Mouse (Mus musculus): ENCODE results near the gene Calhm4.
"Not testable (repeated sequence)": the region's sequence is repeated elsewhere in the genome, so short reads cannot be mapped to it uniquely, and the experiment has no call there.

Gene Calhm4

GRCm38 (mm10) chr10:34044210-34044609 is at the start of gene Calhm4:
Gene Calhm4 (minus strand): TSS chr10:34044310.
- DNase-seq: no peak

- peak; percentile 75 for DNase-seq
Observed at GRCm38 (mm10) chr10:34091888-34092287, 47.8 kb upstream of the Calhm4 start.

GRCm38 (mm10) chr10:34090481-34090880 is 46.4 kb upstream of the Calhm4 start:
- DNase-seq: no peak

GRCm38 (mm10) chr10:34089517-34089916 is 45.4 kb upstream of the Calhm4 start:
- no peak for DNase-seq

GRCm38 (mm10) chr10:34088515-34088914 is 44.4 kb upstream of the Calhm4 start:
- DNase-seq: no peak

- no peak for DNase-seq
Observed at GRCm38 (mm10) chr10:34086514-34086913, 42.4 kb upstream of the Calhm4 start.

- no peak for DNase-seq
Observed at GRCm38 (mm10) chr10:34074522-34075200, 30.6 kb upstream of the Calhm4 start.

GRCm38 (mm10) chr10:34071650-34072049 is 27.5 kb upstream of the Calhm4 start:
- no peak for DNase-seq

GRCm38 (mm10) chr10:34070999-34071492 is 26.9 kb upstream of the Calhm4 start:
- no peak for DNase-seq

- no peak for DNase-seq
Observed at GRCm38 (mm10) chr10:34069606-34070005, 25.5 kb upstream of the Calhm4 start.

GRCm38 (mm10) chr10:34066591-34066990 is 22.5 kb upstream of the Calhm4 start:
- no peak for DNase-seq

- no peak for DNase-seq
Observed at GRCm38 (mm10) chr10:34053987-34054386, 9.9 kb upstream of the Calhm4 start.

- DNase-seq: no peak
Observed at GRCm38 (mm10) chr10:34037401-34037800, 6.7 kb downstream of the Calhm4 start, which contains the start of gene Trappc3l. Gene Trappc3l (plus strand): TSS chr10:34037597.

- peak; percentile 34 for DNase-seq
Observed at GRCm38 (mm10) chr10:34036587-34036986, 7.5 kb downstream of the Calhm4 start.

- DNase-seq: peak; percentile 64
Observed at GRCm38 (mm10) chr10:34033630-34034305, 10.3 kb downstream of the Calhm4 start.

GRCm38 (mm10) chr10:34030322-34030721 is 13.8 kb downstream of the Calhm4 start:
- DNase-seq: no peak

GRCm38 (mm10) chr10:34019302-34020075 is 24.6 kb downstream of the Calhm4 start, which contains the start of gene Rwdd1:
Gene Rwdd1 (minus strand): TSS chr10:34019624.
- DNase-seq: peak; percentile 98

GRCm38 (mm10) chr10:34018746-34019301 is 25.3 kb downstream of the Calhm4 start:
- DNase-seq: no peak

- DNase-seq: no peak
Observed at GRCm38 (mm10) chr10:34013241-34013640, 30.9 kb downstream of the Calhm4 start.

- DNase-seq: no peak
Observed at GRCm38 (mm10) chr10:34012581-34012980, 31.5 kb downstream of the Calhm4 start.

- no peak for DNase-seq
Observed at GRCm38 (mm10) chr10:33998397-33998796, 45.7 kb downstream of the Calhm4 start.

GRCm38 (mm10) chr10:33996686-33997085 is 47.4 kb downstream of the Calhm4 start:
- not testable (repeated sequence) for DNase-seq
